Mouse (Mus musculus): ENCODE data around the gene Sost. TPM values are rescaled to one million over a fixed set of nuclear protein-coding genes. Genes with fewer than 3 reads are reported as not detected.

Sost gene
- polyA plus RNA-seq, 1 experiment from 2014 or later = 0.43 TPM

DNA sequence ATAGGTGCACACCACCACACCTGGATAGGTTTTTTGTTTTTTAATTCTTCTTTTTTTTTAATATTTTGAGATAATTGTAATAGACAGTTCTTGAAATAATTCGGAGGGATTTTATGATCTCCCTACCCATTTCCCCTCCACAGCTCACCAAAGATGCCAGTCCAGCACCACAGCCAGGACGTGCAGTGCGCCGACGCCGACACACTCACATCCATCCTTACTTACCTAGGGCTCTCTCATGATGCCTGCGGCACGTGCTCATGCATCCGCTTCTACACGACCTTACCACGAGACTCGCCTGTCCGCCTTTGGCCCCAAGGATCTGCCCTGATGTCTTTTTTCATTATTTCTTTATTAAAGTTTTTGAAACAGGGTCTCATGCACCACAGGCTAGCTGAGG lies 3.0 kb upstream of the Sost start:
- no peaks in the 10 kb centered on the region for H3K9me3 ChIP-seq (ENCODE audit: control insufficient read depth, low read length)
- peaks cover 35% of the 10 kb centered on the region for H3K4me1 ChIP-seq (ENCODE audit: control insufficient read depth, insufficient read depth, low read length)
- H3K9ac ChIP-seq (ENCODE audit: low read length) = no peak overlapping the region
- no peaks in the 10 kb centered on the region for H3K36me3 ChIP-seq (ENCODE audit: control insufficient read depth, insufficient read depth, low read length)
- no peak overlapping the region for H3K27ac ChIP-seq (replicated peaks; ENCODE audit: low read depth, low read length)
- H3K27me3 ChIP-seq (ENCODE audit: control insufficient read depth, insufficient read depth, low read length) = peaks cover 23% of the 10 kb centered on the region
- ATAC-seq (ENCODE audit: insufficient number of reproducible peaks, low FRiP score, low TSS enrichment, low read depth) = no peak
- no peak for DNase-seq (ENCODE audit: low spot score)
- no peak overlapping the region for H3K4me3 ChIP-seq (ENCODE audit: low read depth, low read length)
- 77% methylated on average over 13 of the region's 13 CpGs for WGBS
- H3K4me2 ChIP-seq (ENCODE audit: low read depth, severe bottlenecking) = no peak overlapping the region

DNA sequence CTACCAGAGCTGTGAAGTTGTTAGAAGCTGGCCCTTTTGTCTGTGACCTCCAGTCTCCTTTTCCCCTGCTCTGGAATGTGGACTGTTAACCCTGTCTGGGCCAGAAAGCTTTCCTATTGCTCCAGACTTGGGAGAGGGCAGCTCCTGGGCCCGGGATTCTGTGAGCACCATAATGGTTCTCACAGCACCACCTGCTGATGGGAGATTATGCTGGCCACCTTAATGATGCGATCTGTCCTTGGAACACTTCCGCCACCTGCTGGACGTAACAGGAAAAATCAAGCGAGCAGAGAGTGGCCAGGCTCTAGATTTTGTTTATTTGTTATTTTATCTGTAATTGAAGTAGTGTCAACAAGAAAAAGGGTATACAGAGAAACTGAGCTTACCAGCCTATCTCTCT lies 2.0 kb upstream of the Sost start:
- ATAC-seq (ENCODE audit: insufficient number of reproducible peaks, low FRiP score, low TSS enrichment, low read depth) (no peak), DNase-seq (ENCODE audit: low spot score) (peak; percentile 90)
- no peaks in the 10 kb centered on the region for H3K36me3 ChIP-seq (ENCODE audit: control insufficient read depth, insufficient read depth, low read length)
- H3K9me3 ChIP-seq (ENCODE audit: control insufficient read depth, low read length) = no peaks in the 10 kb centered on the region
- peaks cover 32% of the 10 kb centered on the region for H3K4me1 ChIP-seq (ENCODE audit: control insufficient read depth, insufficient read depth, low read length)
- no peak overlapping the region for H3K4me2 ChIP-seq (ENCODE audit: low read depth, severe bottlenecking)
- WGBS = under 1% methylated on average over 5 of the region's 5 CpGs
- peaks cover 33% of the 10 kb centered on the region for H3K27me3 ChIP-seq (ENCODE audit: control insufficient read depth, insufficient read depth, low read length)
- no peak overlapping the region for H3K4me3 ChIP-seq (ENCODE audit: low read depth, low read length)
- H3K27ac ChIP-seq (replicated peaks; ENCODE audit: low read depth, low read length) = no peak overlapping the region
- no peak overlapping the region for H3K9ac ChIP-seq (ENCODE audit: low read length)

DNA sequence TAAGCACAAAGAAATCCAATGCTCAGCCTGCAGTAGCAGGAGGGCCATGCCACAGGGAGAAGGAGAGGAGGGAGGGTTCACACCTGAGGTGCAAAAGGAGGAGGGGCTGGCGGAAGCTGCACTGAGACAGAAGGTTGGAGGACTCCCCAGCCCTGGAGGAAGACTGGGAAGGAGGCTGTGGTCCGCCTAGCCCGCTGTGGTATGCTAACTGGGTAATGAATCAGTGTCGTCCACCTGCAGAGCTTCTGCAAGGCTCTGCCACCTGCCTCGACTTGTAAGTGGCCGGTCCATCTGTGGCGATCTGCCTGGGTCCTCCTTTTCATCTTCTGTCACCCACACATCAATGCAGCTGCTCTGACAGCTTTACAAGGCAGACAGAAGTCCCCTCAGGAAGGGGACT lies 1.5 kb upstream of the Sost start:
- Histone ChIP-seq H3K4me1 (ENCODE audit: control insufficient read depth, insufficient read depth, low read length) (peaks cover 27% of the 10 kb centered on the region), H3K9ac (ENCODE audit: low read length) (no peak overlapping the region), H3K4me2 (ENCODE audit: low read depth, severe bottlenecking) (no peak overlapping the region), H3K27ac (replicated peaks; ENCODE audit: low read depth, low read length) (no peak overlapping the region), H3K27me3 (ENCODE audit: control insufficient read depth, insufficient read depth, low read length) (peaks cover 38% of the 10 kb centered on the region), H3K9me3 (ENCODE audit: control insufficient read depth, low read length) (no peaks in the 10 kb centered on the region), H3K36me3 (ENCODE audit: control insufficient read depth, insufficient read depth, low read length) (no peaks in the 10 kb centered on the region), H3K4me3 (ENCODE audit: low read depth, low read length) (no peak overlapping the region)
- WGBS = 0% methylated on average over 7 of the region's 7 CpGs
- ATAC-seq (ENCODE audit: insufficient number of reproducible peaks, low FRiP score, low TSS enrichment, low read depth) (0 out of 2 replicates have a peak, but pooled peaks have one; percentile 32), DNase-seq (ENCODE audit: low spot score) (no peak)

DNA sequence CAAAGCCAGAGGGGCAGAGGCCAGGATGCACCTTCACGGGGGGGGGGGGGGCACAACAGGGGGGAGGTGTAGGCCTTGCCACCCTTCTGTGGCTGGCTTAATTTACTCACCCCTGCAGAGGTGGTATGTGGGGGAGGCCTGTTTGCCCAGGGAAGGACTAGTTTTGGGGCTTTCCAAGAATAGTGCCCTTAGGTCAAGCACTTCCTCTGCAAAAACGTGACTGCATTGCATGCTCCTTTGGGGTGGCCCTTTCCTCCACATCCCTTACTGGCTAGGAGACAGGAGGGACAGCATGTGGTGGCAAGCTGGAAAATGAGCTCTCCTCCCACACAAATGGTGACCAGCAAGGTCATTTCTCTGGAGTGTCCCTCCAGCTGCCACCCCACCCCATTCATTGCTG lies 1.3 kb downstream of the Sost start:
- no peaks in the 10 kb centered on the region for H3K36me3 ChIP-seq (ENCODE audit: control insufficient read depth, insufficient read depth, low read length)
- H3K4me2 ChIP-seq (ENCODE audit: low read depth, severe bottlenecking) = no peak overlapping the region
- no peak overlapping the region for H3K4me3 ChIP-seq (ENCODE audit: low read depth, low read length)
- no peak overlapping the region for H3K9ac ChIP-seq (ENCODE audit: low read length)
- WGBS = 7% methylated on average over 2 of the region's 2 CpGs
- H3K27me3 ChIP-seq (ENCODE audit: control insufficient read depth, insufficient read depth, low read length) = peaks cover 53% of the 10 kb centered on the region
- peak; percentile 27 for DNase-seq (ENCODE audit: low spot score)
- H3K9me3 ChIP-seq (ENCODE audit: control insufficient read depth, low read length) = no peaks in the 10 kb centered on the region
- no peak for ATAC-seq (ENCODE audit: insufficient number of reproducible peaks, low FRiP score, low TSS enrichment, low read depth)
- no peak overlapping the region for H3K27ac ChIP-seq (replicated peaks; ENCODE audit: low read depth, low read length)
- peaks cover 20% of the 10 kb centered on the region for H3K4me1 ChIP-seq (ENCODE audit: control insufficient read depth, insufficient read depth, low read length)

DNA sequence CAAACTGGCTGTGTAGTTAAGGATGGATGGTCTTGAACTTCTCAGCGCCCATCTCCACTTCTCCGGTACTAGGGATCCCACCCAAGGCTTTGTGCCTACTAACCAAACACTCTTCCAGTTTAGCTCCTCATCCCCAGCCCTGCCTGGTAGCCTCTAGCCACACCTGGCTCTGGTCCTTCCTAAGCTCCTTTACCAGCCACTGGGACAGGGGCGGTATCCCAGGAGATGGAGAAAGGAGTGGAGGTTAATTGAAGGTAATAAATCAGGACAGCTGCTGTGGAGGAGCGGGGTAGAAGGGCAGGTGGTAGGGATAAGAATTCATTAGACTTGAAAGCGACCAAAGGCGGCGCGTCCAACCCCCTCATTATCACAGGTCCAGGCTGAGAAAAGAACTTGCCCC lies 2.2 kb downstream of the Sost start:
- 0% methylated on average over 8 of the region's 8 CpGs for WGBS
- DNase-seq (ENCODE audit: low spot score) = peak; percentile 46
- Histone ChIP-seq H3K9ac (ENCODE audit: low read length) (no peak overlapping the region), H3K4me2 (ENCODE audit: low read depth, severe bottlenecking) (no peak overlapping the region), H3K4me3 (ENCODE audit: low read depth, low read length) (peak overlapping the region; percentile 44; the same call in 1 of the 2 replicates), H3K27me3 (ENCODE audit: control insufficient read depth, insufficient read depth, low read length) (peaks cover 53% of the 10 kb centered on the region), H3K9me3 (ENCODE audit: control insufficient read depth, low read length) (no peaks in the 10 kb centered on the region), H3K27ac (replicated peaks; ENCODE audit: low read depth, low read length) (no peak overlapping the region), H3K4me1 (ENCODE audit: control insufficient read depth, insufficient read depth, low read length) (peaks cover 20% of the 10 kb centered on the region), H3K36me3 (ENCODE audit: control insufficient read depth, insufficient read depth, low read length) (no peaks in the 10 kb centered on the region)
- ATAC-seq (ENCODE audit: insufficient number of reproducible peaks, low FRiP score, low TSS enrichment, low read depth) = no peak

DNA sequence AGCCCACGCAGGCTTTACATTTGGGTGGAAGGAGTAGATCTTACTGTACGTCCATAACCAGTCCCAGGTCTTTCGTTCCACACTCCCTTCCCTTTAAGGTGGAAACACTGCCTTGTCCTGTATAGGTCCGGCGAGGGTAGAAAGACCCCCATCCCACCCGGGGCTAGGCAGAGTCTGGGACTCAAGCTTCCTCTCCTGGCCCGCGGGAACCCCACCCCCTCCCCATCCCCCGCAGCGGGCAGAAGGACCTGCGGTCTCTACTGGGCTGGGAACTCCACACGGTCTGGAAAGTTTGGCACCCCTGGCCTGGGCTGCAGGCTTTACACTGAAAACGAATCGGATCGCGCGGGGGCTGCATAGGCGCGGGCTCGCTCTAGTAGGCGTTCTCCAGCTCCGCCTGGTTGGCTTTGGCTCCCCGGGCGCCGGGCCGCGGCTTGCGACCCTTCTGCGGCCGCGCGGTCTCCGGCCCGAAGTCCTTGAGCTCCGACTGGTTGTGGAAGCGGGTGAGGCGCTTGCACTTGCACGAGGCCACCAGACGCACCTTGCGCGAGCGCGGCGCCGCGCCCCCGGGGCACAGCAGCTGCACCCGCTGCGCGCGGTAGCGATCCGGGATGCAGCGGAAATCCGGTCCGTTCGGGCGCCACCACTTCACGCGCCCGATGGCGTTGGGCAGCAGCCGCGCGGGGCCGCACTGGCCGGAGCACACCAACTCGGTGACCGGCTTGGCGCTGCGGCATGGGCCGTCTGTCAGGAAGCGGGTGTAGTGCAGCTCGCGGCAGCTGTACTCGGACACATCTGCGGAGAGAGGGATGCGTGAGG lies 3.1 kb downstream of the Sost start:
- H3K4me2 ChIP-seq (ENCODE audit: low read depth, severe bottlenecking) = peak overlapping the region; percentile 91
- ATAC-seq (ENCODE audit: insufficient number of reproducible peaks, low FRiP score, low TSS enrichment, low read depth) = no peak
- no peak overlapping the region for H3K27ac ChIP-seq (replicated peaks; ENCODE audit: low read depth, low read length)
- H3K9me3 ChIP-seq (ENCODE audit: control insufficient read depth, low read length) = no peaks in the 10 kb centered on the region
- H3K36me3 ChIP-seq (ENCODE audit: control insufficient read depth, insufficient read depth, low read length) = no peaks in the 10 kb centered on the region
- H3K4me1 ChIP-seq (ENCODE audit: control insufficient read depth, insufficient read depth, low read length) = peaks cover 20% of the 10 kb centered on the region
- peak; percentile 67 for DNase-seq (ENCODE audit: low spot score)
- peaks cover 53% of the 10 kb centered on the region for H3K27me3 ChIP-seq (ENCODE audit: control insufficient read depth, insufficient read depth, low read length)
- H3K9ac ChIP-seq (ENCODE audit: low read length) = peak overlapping the region; percentile 57
- under 1% methylated on average over 78 of the region's 78 CpGs for WGBS
- peak overlapping the region; percentile 44 for H3K4me3 ChIP-seq (ENCODE audit: low read depth, low read length)

DNA sequence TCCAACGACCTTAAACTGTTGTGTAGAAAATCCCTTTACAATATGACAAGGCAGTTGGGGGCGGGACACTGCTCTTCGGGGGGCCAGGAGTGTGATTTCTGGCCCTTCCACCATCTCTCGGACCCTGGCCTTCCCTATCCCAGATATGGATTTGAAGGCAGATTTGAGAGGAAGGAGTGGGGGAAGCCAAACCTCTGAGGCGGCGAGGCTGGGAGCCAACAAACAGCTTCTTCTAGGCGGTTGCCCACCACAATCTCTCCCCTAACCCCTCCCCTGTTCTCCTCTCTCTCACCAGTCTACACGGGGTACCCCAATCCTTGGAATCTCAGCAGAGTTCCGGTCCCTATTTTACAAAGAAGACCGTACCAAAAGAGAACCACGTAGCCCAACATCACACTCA lies 3.8 kb downstream of the Sost start:
- H3K4me1 ChIP-seq (ENCODE audit: control insufficient read depth, insufficient read depth, low read length) = peaks cover 16% of the 10 kb centered on the region
- no peak overlapping the region for H3K27ac ChIP-seq (replicated peaks; ENCODE audit: low read depth, low read length)
- WGBS = 2% methylated on average over 11 of the region's 11 CpGs
- peak overlapping the region; percentile 91 for H3K4me2 ChIP-seq (ENCODE audit: low read depth, severe bottlenecking)
- H3K9me3 ChIP-seq (ENCODE audit: control insufficient read depth, low read length) = no peaks in the 10 kb centered on the region
- DNase-seq (ENCODE audit: low spot score) (peak; percentile 49), ATAC-seq (ENCODE audit: insufficient number of reproducible peaks, low FRiP score, low TSS enrichment, low read depth) (no peak)
- H3K4me3 ChIP-seq (ENCODE audit: low read depth, low read length) = peak overlapping the region; percentile 44; the same call in 1 of the 2 replicates
- H3K36me3 ChIP-seq (ENCODE audit: control insufficient read depth, insufficient read depth, low read length) = no peaks in the 10 kb centered on the region
- H3K27me3 ChIP-seq (ENCODE audit: control insufficient read depth, insufficient read depth, low read length) = peaks cover 53% of the 10 kb centered on the region
- no peak overlapping the region for H3K9ac ChIP-seq (ENCODE audit: low read length)

DNA sequence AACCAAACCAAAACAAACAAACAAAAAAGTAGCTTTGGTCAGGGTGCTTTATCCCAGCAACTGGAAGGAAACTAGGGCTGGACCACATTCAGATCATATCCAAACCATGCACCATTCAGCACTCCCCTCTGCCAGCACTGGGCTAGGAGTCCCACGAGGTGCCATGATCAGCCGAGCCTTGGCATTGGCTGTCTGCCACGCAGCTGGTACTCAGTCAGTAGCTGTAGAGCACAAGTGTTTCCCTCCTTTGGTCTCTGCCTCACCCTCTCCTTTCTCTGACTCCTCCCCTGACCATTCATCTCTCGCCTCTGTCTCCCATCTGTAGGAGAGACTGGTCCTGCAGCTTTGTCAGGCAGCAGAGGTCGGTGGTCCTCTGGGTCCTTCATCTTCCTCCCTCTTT lies 9.3 kb downstream of the Sost start:
- no peak for DNase-seq (ENCODE audit: low spot score)
- H3K27me3 ChIP-seq (ENCODE audit: control insufficient read depth, insufficient read depth, low read length) = peaks cover 13% of the 10 kb centered on the region; the same call in 1 of the 2 replicates
- H3K4me1 ChIP-seq (ENCODE audit: control insufficient read depth, insufficient read depth, low read length) = peaks cover 6% of the 10 kb centered on the region; the same call in 1 of the 2 replicates
- H3K9ac ChIP-seq (ENCODE audit: low read length) = no peak overlapping the region
- no peaks in the 10 kb centered on the region for H3K36me3 ChIP-seq (ENCODE audit: control insufficient read depth, insufficient read depth, low read length)
- no peak overlapping the region for H3K4me3 ChIP-seq (ENCODE audit: low read depth, low read length)
- WGBS = 65% methylated on average over 5 of the region's 5 CpGs
- H3K27ac ChIP-seq (replicated peaks; ENCODE audit: low read depth, low read length) = no peak overlapping the region
- no peak for ATAC-seq (ENCODE audit: insufficient number of reproducible peaks, low FRiP score, low TSS enrichment, low read depth)
- H3K9me3 ChIP-seq (ENCODE audit: control insufficient read depth, low read length) = no peaks in the 10 kb centered on the region
- no peak overlapping the region for H3K4me2 ChIP-seq (ENCODE audit: low read depth, severe bottlenecking)
